Mouse (Mus musculus): ENCODE data around the gene Tcf3. TPM values are rescaled to one million over a fixed set of nuclear protein-coding genes. Genes with fewer than 3 reads are reported as not detected.

Tcf3 gene
- polyA plus RNA-seq, 2 experiments from 2014 or later, result 9.3 to 10.7 TPM

GRCm38 (mm10) chr10:80384709-80385108, 48.7 kb downstream of the Tcf3 start:
- ATAC-seq, result no peak

GRCm38 (mm10) chr10:80384115-80384639, 49.3 kb downstream of the Tcf3 start:
- ATAC-seq, result no peak

- no peak for ATAC-seq
Observed at GRCm38 (mm10) chr10:80383431-80383830, 50.0 kb downstream of the Tcf3 start.

- ATAC-seq, result no peak
Observed at GRCm38 (mm10) chr10:80382641-80383365, 50.6 kb downstream of the Tcf3 start.

GRCm38 (mm10) chr10:80377716-80378115, 55.7 kb downstream of the Tcf3 start:
- ATAC-seq, result no peak

GRCm38 (mm10) chr10:80376160-80376559, 57.3 kb downstream of the Tcf3 start:
- ATAC-seq, result peak; percentile 82

- ATAC-seq, result no peak
Observed at GRCm38 (mm10) chr10:80374063-80374462, 59.4 kb downstream of the Tcf3 start.

- no peak for ATAC-seq
Observed at GRCm38 (mm10) chr10:80372706-80373105, 60.7 kb downstream of the Tcf3 start.

- ATAC-seq, result no peak
Observed at GRCm38 (mm10) chr10:80371983-80372382, 61.5 kb downstream of the Tcf3 start.

GRCm38 (mm10) chr10:80371411-80371966, 62.0 kb downstream of the Tcf3 start:
- peak; percentile 32 for ATAC-seq

GRCm38 (mm10) chr10:80369995-80370747, 63.3 kb downstream of the Tcf3 start:
- no peak for ATAC-seq

- no peak for ATAC-seq
Observed at GRCm38 (mm10) chr10:80368392-80368791, 65.1 kb downstream of the Tcf3 start.

- no peak for ATAC-seq
Observed at GRCm38 (mm10) chr10:80367954-80368353, 65.5 kb downstream of the Tcf3 start.

- ATAC-seq, result no peak
Observed at GRCm38 (mm10) chr10:80365736-80366135, 67.7 kb downstream of the Tcf3 start.

- no peak for ATAC-seq
Observed at GRCm38 (mm10) chr10:80363734-80364133, 69.7 kb downstream of the Tcf3 start.

Other genes with a start within 250 kb of the Tcf3 start
- 10 to 100 TPM; 59.5 to 75.7 TPM for gene Mum1, start 207.2 kb downstream of the Tcf3 start, polyA plus RNA-seq (2017; shearing (Covaris generic))
- 100 to 1,000 TPM; 205 to 250 TPM for gene Ndufs7, start 184.5 kb downstream of the Tcf3 start, polyA plus RNA-seq (2017; shearing (Covaris generic))
- gene Gamt, start 172.6 kb downstream of the Tcf3 start, polyA plus RNA-seq (2017; shearing (Covaris generic)), result under 1 TPM in 1 of 2 experiments, not detected in 1; 0.34 TPM
- 10 to 100 TPM; 15.4 to 19.6 TPM for gene Dazap1, start 172.2 kb downstream of the Tcf3 start, polyA plus RNA-seq (2017; shearing (Covaris generic))
- 1,000 to 10,000 TPM; 1,256 to 1,612 TPM for gene Rps15, start 141.2 kb downstream of the Tcf3 start, polyA plus RNA-seq (2017; shearing (Covaris generic))
- under 1 TPM in 1 of 2 experiments, not detected in 1; 0.82 TPM for gene Apc2, start 137.7 kb downstream of the Tcf3 start, polyA plus RNA-seq (2017; shearing (Covaris generic))
- gene 2310011J03Rik, start 113.1 kb downstream of the Tcf3 start, polyA plus RNA-seq (2017; shearing (Covaris generic)), result 10 to 100 TPM; 44.0 to 54.5 TPM
- 10 to 100 TPM in 1 of 2 experiments, 1 to 10 TPM in 1; 6.7 to 11.9 TPM for gene Pcsk4, start 104.1 kb downstream of the Tcf3 start, polyA plus RNA-seq (2017; shearing (Covaris generic))
- not detected for gene Reep6, start 103.7 kb downstream of the Tcf3 start, polyA plus RNA-seq (2017; shearing (Covaris generic))
- not detected for gene Adamtsl5, start 85.2 kb downstream of the Tcf3 start, polyA plus RNA-seq (2017; shearing (Covaris generic))
- not detected for gene Plk5, start 77.2 kb downstream of the Tcf3 start, polyA plus RNA-seq (2017; shearing (Covaris generic))
- gene Mex3d, start 46.0 kb downstream of the Tcf3 start, polyA plus RNA-seq (2017; shearing (Covaris generic)), result 1 to 10 TPM in 1 of 2 experiments, under 1 TPM in 1; 0.62 to 1.2 TPM
- 10 to 100 TPM; 23.6 to 32.0 TPM for gene Mbd3, start 34.1 kb downstream of the Tcf3 start, polyA plus RNA-seq (2017; shearing (Covaris generic))
- gene Uqcr11, start 26.8 kb downstream of the Tcf3 start, polyA plus RNA-seq (2017; shearing (Covaris generic)), result 100 to 1,000 TPM; 327 to 363 TPM
- gene Onecut3, start 61.2 kb upstream of the Tcf3 start, polyA plus RNA-seq (2017; shearing (Covaris generic)), result not detected
- not detected for gene Atp8b3, start 105.5 kb upstream of the Tcf3 start, polyA plus RNA-seq (2017; shearing (Covaris generic))
- 10 to 100 TPM; 13.0 to 13.4 TPM for gene Rexo1, start 127.9 kb upstream of the Tcf3 start, polyA plus RNA-seq (2017; shearing (Covaris generic))
- 1 to 10 TPM; 5.2 to 8.1 TPM for gene Klf16, start 143.7 kb upstream of the Tcf3 start, polyA plus RNA-seq (2017; shearing (Covaris generic))
- gene Abhd17a, start 156.7 kb upstream of the Tcf3 start, polyA plus RNA-seq (2017; shearing (Covaris generic)), result 10 to 100 TPM in 1 of 2 experiments, 1 to 10 TPM in 1; 9.4 to 11.8 TPM
- 100 to 1,000 TPM; 104 to 107 TPM for gene Scamp4, start 169.2 kb upstream of the Tcf3 start, polyA plus RNA-seq (2017; shearing (Covaris generic))
- 1 to 10 TPM; 2.5 to 3.7 TPM for gene Adat3, start 169.2 kb upstream of the Tcf3 start, polyA plus RNA-seq (2017; shearing (Covaris generic))
- gene Gm49322, start 172.4 kb upstream of the Tcf3 start, polyA plus RNA-seq (2017; shearing (Covaris generic)), result 10 to 100 TPM in 1 of 2 experiments, 1 to 10 TPM in 1; 9.5 to 11.5 TPM
- 10 to 100 TPM; 13.3 to 16.1 TPM for gene Csnk1g2, start 189.2 kb upstream of the Tcf3 start, polyA plus RNA-seq (2017; shearing (Covaris generic))
- 1 to 10 TPM; 5.5 to 6.1 TPM for gene Btbd2, start 223.4 kb upstream of the Tcf3 start, polyA plus RNA-seq (2017; shearing (Covaris generic))
- gene Mknk2, start 244.5 kb upstream of the Tcf3 start, polyA plus RNA-seq (2017; shearing (Covaris generic)), result 10 to 100 TPM; 56.1 to 64.2 TPM

Measured in activated CD4-positive, CD25-positive, alpha-beta regulatory T cell, adult 4 months (primary cell).